Comparison of ENCODE assay signal across 13 mouse cellular contexts in the genomic region with DNA sequence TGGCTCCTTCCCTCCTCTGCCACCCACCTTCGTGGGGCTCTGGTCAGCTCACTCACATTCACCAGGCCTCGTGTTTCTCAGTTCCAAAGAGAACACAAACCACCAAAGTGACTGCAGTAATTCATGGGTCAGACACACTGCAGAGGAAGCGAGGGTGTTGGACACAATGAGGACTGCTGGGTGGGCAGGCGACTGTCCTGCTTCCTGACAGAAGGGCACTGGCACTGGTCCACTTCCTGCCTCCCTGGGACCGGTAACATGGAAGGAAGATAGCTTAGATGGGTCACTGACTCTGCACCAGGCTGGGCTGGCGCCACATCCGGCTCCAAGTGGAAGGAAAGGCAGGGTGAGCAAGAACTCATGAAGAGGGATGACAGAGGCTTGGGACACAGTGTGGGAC. TPM values are rescaled to one million over a fixed set of nuclear protein-coding genes. Genes with fewer than 3 reads are reported as not detected.
A peak's percentile ranks its signal among the peaks of the same experiment; 100 is the strongest.
DNase-seq lines count a peak whose midpoint lies in the region; ATAC-seq and TF ChIP-seq lines count a peak whose summit lies in the region.
"Had no signal": no experiment of that assay in that cellular context is flagged by ENCODE, and none has a peak within 500 bp of the region (broad histone marks: within the 10 kb centered on the region; RNA-seq: fewer than 3 reads in every experiment).

No protein-coding gene starts in this region.

- H3K9me3 ChIP-seq in kidney, embryonic 14.5 days (ENCODE audit: control insufficient read depth, low read length), result no peaks in the 10 kb centered on the region
- no peaks in the 10 kb centered on the region for H3K9me3 ChIP-seq in lung, postnatal 0 days (ENCODE audit: low read length)
- H3K9me3 ChIP-seq: forebrain, embryonic 10.5 days; liver, embryonic 15.5 days had no signal

- WGBS in kidney, embryonic 14.5 days, result 48% methylated on average over 7 of the region's 7 CpGs
- 56% methylated on average over 7 of the region's 7 CpGs for WGBS in lung, postnatal 0 days

- ATAC-seq in kidney, embryonic 14.5 days (ENCODE audit: low FRiP score, low TSS enrichment), result peak; percentile 19; the same call in 1 of the 2 replicates
- ATAC-seq in lung, postnatal 0 days, result peak; percentile 78

- H3K4me1 ChIP-seq in kidney, embryonic 14.5 days (ENCODE audit: control insufficient read depth, insufficient read depth, low read length), result no peaks in the 10 kb centered on the region
- no peaks in the 10 kb centered on the region for H3K4me1 ChIP-seq in lung, postnatal 0 days (ENCODE audit: insufficient read depth, low read depth, low read length)
- H3K4me1 ChIP-seq: forebrain, embryonic 10.5 days had no signal

- peak; percentile 56; the same call in 1 of the 2 replicates for TF ChIP-seq EP300 in lung, postnatal 0 days (IDR thresholded peaks at IDR 0.05)

- H3K4me2 ChIP-seq in kidney, embryonic 14.5 days (replicated peaks; ENCODE audit: low read depth, low read length), result no peak overlapping the region
- H3K4me2 ChIP-seq in lung, postnatal 0 days (replicated peaks; ENCODE audit: low read depth, low read length), result no peak overlapping the region
- H3K4me2 ChIP-seq: liver, embryonic 15.5 days had no signal

- DNase-seq in adrenal gland, postnatal 25 days, result peak; percentile 32
- DNase-seq in adrenal gland, adult 18-20 months (ENCODE audit: low spot score in 2 of 2), result no peak
- no peak for DNase-seq in layer of hippocampus, adult 2 months (ENCODE audit: low spot score in 2 of 2)
- no peak for DNase-seq in layer of hippocampus, adult 11-12 months (ENCODE audit: low spot score)
- DNase-seq in lung, postnatal 0 days (ENCODE audit: low spot score), result peak; percentile 60
- no peak for DNase-seq in c-Kit-positive CD71-positive TER-119-positive erythroid progenitor cells, embryonic 14.5 days (ENCODE audit: low spot score)
- DNase-seq in gastrocnemius, postnatal 36 days, result no peak
- DNase-seq: layer of hippocampus, postnatal 36 days; right cerebral cortex, adult 18-20 months had no signal

- peaks cover 27% of the 10 kb centered on the region for H3K36me3 ChIP-seq in kidney, embryonic 14.5 days (ENCODE audit: control insufficient read depth, insufficient read depth, low read length)
- peaks cover 16% of the 10 kb centered on the region for H3K36me3 ChIP-seq in lung, postnatal 0 days (ENCODE audit: insufficient read depth, low read length)

- H3K4me3 ChIP-seq in layer of hippocampus, adult 2 months, result no peak overlapping the region
- H3K4me3 ChIP-seq in kidney, embryonic 14.5 days (ENCODE audit: low read length), result no peak overlapping the region
- H3K4me3 ChIP-seq in lung, postnatal 0 days (ENCODE audit: low read depth, low read length), result no peak overlapping the region
- H3K4me3 ChIP-seq: forebrain, embryonic 10.5 days; liver, embryonic 15.5 days had no signal

- intact Hi-C loops in gastrocnemius, postnatal 36 days (cut with DNase I), result loop anchor here (5.0 kb wide), 1 partner anchor 247 kb away; a partner anchor contains a TSS

- no peaks in the 10 kb centered on the region for H3K27me3 ChIP-seq in kidney, embryonic 14.5 days (ENCODE audit: control insufficient read depth, insufficient read depth, low read length)
- no peaks in the 10 kb centered on the region for H3K27me3 ChIP-seq in lung, postnatal 0 days (replicated peaks; ENCODE audit: insufficient read depth, low read length)
- H3K27me3 ChIP-seq: liver, embryonic 15.5 days had no signal

- peak overlapping the region; percentile 67 for H3K27ac ChIP-seq in layer of hippocampus, adult 2 months
- peak overlapping the region; percentile 47; the same call in 1 of the 2 replicates for H3K27ac ChIP-seq in kidney, embryonic 14.5 days (ENCODE audit: low read depth, low read length)
- H3K27ac ChIP-seq in lung, postnatal 0 days (ENCODE audit: low read length), result 0 out of 2 replicates have a peak overlapping the region, but pooled peaks have one; percentile 2
- H3K27ac ChIP-seq: forebrain, embryonic 10.5 days; liver, embryonic 15.5 days had no signal

- TF ChIP-seq CTCF in layer of hippocampus, adult 2 months (conservative IDR thresholded peaks at IDR 0.05), result no peak
- TF ChIP-seq CTCF in lung, postnatal 0 days (IDR thresholded peaks at IDR 0.05), result no peak

- no peak overlapping the region for H3K9ac ChIP-seq in kidney, embryonic 14.5 days (ENCODE audit: low read depth, low read length)
- H3K9ac ChIP-seq in lung, postnatal 0 days (replicated peaks; ENCODE audit: low read depth), result no peak overlapping the region
- H3K9ac ChIP-seq: liver, embryonic 15.5 days had no signal

RNA-seq across cellular contexts. Expression of a gene that starts 11.5 kb away (rescaled TPM):
- 310 and 356 TPM in 2 replicates for total RNA-seq in adrenal gland, postnatal 25 days (2021)
- total RNA-seq in adrenal gland, adult 18-20 months (2021), result 100 to 1,000 TPM; 231 to 325 TPM
- 10 to 100 TPM; 88.4 to 92.4 TPM for total RNA-seq in layer of hippocampus, adult 2 months (2021)
- 389 and 470 TPM in 2 replicates for polyA plus RNA-seq in kidney, embryonic 14.5 days (2014; fragmentation: Nextera tagmentation; extraction: Ambion mirVana)
- 440 and 498 TPM in 2 replicates for polyA plus RNA-seq in lung, postnatal 0 days (2015; fragmentation: Nextera tagmentation; extraction: Ambion mirVana)
- 10 to 100 TPM; 50.4 to 56.4 TPM for total RNA-seq in gastrocnemius, postnatal 36 days (2021)

RNA-seq across cellular contexts. Expression of a gene that starts 20.0 kb away (rescaled TPM):
- 57.6 and 63.6 TPM in 2 replicates for total RNA-seq in adrenal gland, postnatal 25 days (2021)
- total RNA-seq in adrenal gland, adult 18-20 months (2021), result 10 to 100 TPM; 49.7 to 56.3 TPM
- 10 to 100 TPM; 36.4 TPM for total RNA-seq in layer of hippocampus, adult 2 months (2021)
- 151 and 230 TPM in 2 replicates for polyA plus RNA-seq in kidney, embryonic 14.5 days (2014; fragmentation: Nextera tagmentation; extraction: Ambion mirVana)
- 47.7 and 52.5 TPM in 2 replicates for polyA plus RNA-seq in lung, postnatal 0 days (2015; fragmentation: Nextera tagmentation; extraction: Ambion mirVana)
- 10 to 100 TPM; 46.1 to 48.5 TPM for total RNA-seq in gastrocnemius, postnatal 36 days (2021)

RNA-seq across cellular contexts. Expression of a gene that starts 26.5 kb away (rescaled TPM):
- total RNA-seq in adrenal gland, postnatal 25 days (2021), result 3,454 and 3,884 TPM in 2 replicates
- 1,000 to 10,000 TPM; 1,159 to 2,168 TPM for total RNA-seq in adrenal gland, adult 18-20 months (2021)
- total RNA-seq in layer of hippocampus, adult 2 months (2021), result 100 to 1,000 TPM; 274 to 288 TPM
- 817 and 919 TPM in 2 replicates for polyA plus RNA-seq in kidney, embryonic 14.5 days (2014; fragmentation: Nextera tagmentation; extraction: Ambion mirVana)
- 3,302 and 3,486 TPM in 2 replicates for polyA plus RNA-seq in lung, postnatal 0 days (2015; fragmentation: Nextera tagmentation; extraction: Ambion mirVana)
- total RNA-seq in gastrocnemius, postnatal 36 days (2021), result 100 to 1,000 TPM; 572 to 675 TPM
- total RNA-seq: common myeloid progenitor, adult 5-6 weeks had no signal

Comparison
In these comparisons a context has a peak if more than half of its experiments do, and no peak if none do; other contexts are left out.
1. DNase-seq: peak in adrenal gland, postnatal 25 days (single experiment) and lung, postnatal 0 days (single experiment); none in adrenal gland, adult 18-20 months (0 of 2), layer of hippocampus, adult 2 months (0 of 2), layer of hippocampus, adult 11-12 months (single experiment), c-Kit-positive CD71-positive TER-119-positive erythroid progenitor cells, embryonic 14.5 days (single experiment) and gastrocnemius, postnatal 36 days (0 of 2).
2. H3K27ac ChIP-seq: peak in every context shown above with its lines; median percentile 67 in layer of hippocampus, adult 2 months; 47 in kidney, embryonic 14.5 days; 2 in lung, postnatal 0 days.